ENCODE assay signal across 8 mouse cellular contexts in genomic region chr16:84703769-84704660, GRCm38 (mm10). TPM values are rescaled to one million over a fixed set of nuclear protein-coding genes. Genes with fewer than 3 reads are reported as not detected.
DNase-seq lines count a peak whose midpoint lies in the region; ATAC-seq and TF ChIP-seq lines count a peak whose summit lies in the region.

No protein-coding gene starts in this region.

- H3K27me3 ChIP-seq in thymus, adult 2 months (ENCODE audit: control insufficient read depth, insufficient read depth, low read length): no peaks in the 10 kb centered on the region
- peaks cover 18% of the 10 kb centered on the region for H3K27me3 ChIP-seq in liver, embryonic 11.5 days (replicated peaks; ENCODE audit: control insufficient read depth, insufficient read depth, low read length)
- no peaks in the 10 kb centered on the region for H3K27me3 ChIP-seq in stomach, postnatal 0 days (ENCODE audit: control insufficient read depth, insufficient read depth, low read length)

- WGBS in thymus, adult 2 months: 65% methylated on average over 13 of the region's 13 CpGs
- 62% methylated on average over 13 of the region's 13 CpGs for WGBS in liver, embryonic 11.5 days
- 59% methylated on average over 13 of the region's 13 CpGs for WGBS in stomach, postnatal 0 days

- peak overlapping the region; percentile 77 for H3K27ac ChIP-seq in gastrocnemius, adult 2 months
- H3K27ac ChIP-seq in thymus, adult 2 months (ENCODE audit: control insufficient read depth, insufficient read depth, low read length): no peak overlapping the region
- H3K27ac ChIP-seq in liver, embryonic 11.5 days (ENCODE audit: low read depth, low read length): no peak overlapping the region
- no peak overlapping the region for H3K27ac ChIP-seq in stomach, postnatal 0 days (replicated peaks)

- no peak overlapping the region for H3K9ac ChIP-seq in liver, embryonic 11.5 days (ENCODE audit: low read depth, low read length)
- peak overlapping the region; percentile 64; the same call in 1 of the 2 replicates for H3K9ac ChIP-seq in stomach, postnatal 0 days (ENCODE audit: low read length)

- no peaks in the 10 kb centered on the region for H3K9me3 ChIP-seq in liver, embryonic 11.5 days (ENCODE audit: control insufficient read depth, low read length)
- no peaks in the 10 kb centered on the region for H3K9me3 ChIP-seq in stomach, postnatal 0 days (ENCODE audit: control insufficient read depth, low read length)

- DNase-seq in gastrocnemius, adult 2 months: no peak
- DNase-seq in gastrocnemius, postnatal 4 days (ENCODE audit: low spot score in 2 of 2): no peak
- no peak for DNase-seq in thymus, adult 2 months
- no peak for DNase-seq in thymus, postnatal 10 days (ENCODE audit: low spot score in 2 of 2)
- no peak for DNase-seq in liver, embryonic 11.5 days (ENCODE audit: low spot score)
- no peak for DNase-seq in stomach, postnatal 0 days (ENCODE audit: low spot score)
- no peak for DNase-seq in urinary bladder, adult 2 months (ENCODE audit: low spot score)
- no peak for DNase-seq in gastrocnemius, postnatal 14 days

- no peak for TF ChIP-seq CTCF in gastrocnemius, adult 2 months (IDR thresholded peaks at IDR 0.05)
- TF ChIP-seq CTCF in thymus, adult 2 months (IDR thresholded peaks at IDR 0.05; ENCODE audit: borderline replicate concordance, control insufficient read depth, extremely low read depth, insufficient read depth, low read length, poor library complexity): no peak
- no peak for TF ChIP-seq CTCF in stomach, postnatal 0 days (IDR thresholded peaks at IDR 0.05; ENCODE audit: low read depth)

- H3K4me3 ChIP-seq in gastrocnemius, adult 2 months: peak overlapping the region; percentile 87
- peak overlapping the region; percentile 73; the same call in 1 of the 2 replicates for H3K4me3 ChIP-seq in thymus, adult 2 months (ENCODE audit: control insufficient read depth, insufficient read depth, low read length)
- H3K4me3 ChIP-seq in liver, embryonic 11.5 days (ENCODE audit: low read depth, low read length): peak overlapping the region; percentile 61; the same call in 1 of the 2 replicates
- peak overlapping the region; percentile 64 for H3K4me3 ChIP-seq in stomach, postnatal 0 days (ENCODE audit: low read depth, low read length)

- TF ChIP-seq EP300 in stomach, postnatal 0 days (optimal IDR thresholded peaks at IDR 0.05): no peak

- intact Hi-C loops in gastrocnemius, adult 2 months (cut with DNase I): no loop called here
- intact Hi-C loops in gastrocnemius, postnatal 14 days (cut with DNase I; ENCODE audit: low total_unique reads): no loop called here

- no peak for TF ChIP-seq POLR2A in thymus, adult 2 months (IDR thresholded peaks at IDR 0.05; ENCODE audit: control insufficient read depth, extremely low read depth, insufficient read depth, low read length, poor library complexity)

- peaks cover 3% of the 10 kb centered on the region; the same call in 1 of the 2 replicates for H3K4me1 ChIP-seq in thymus, adult 2 months (replicated peaks; ENCODE audit: control insufficient read depth, insufficient read depth, low read length)
- no peaks in the 10 kb centered on the region for H3K4me1 ChIP-seq in liver, embryonic 11.5 days (replicated peaks; ENCODE audit: control insufficient read depth, insufficient read depth, low read length)
- no peaks in the 10 kb centered on the region for H3K4me1 ChIP-seq in stomach, postnatal 0 days (replicated peaks; ENCODE audit: control insufficient read depth, insufficient read depth)

- H3K36me3 ChIP-seq in thymus, adult 2 months (ENCODE audit: control insufficient read depth, insufficient read depth, low read length): no peaks in the 10 kb centered on the region
- H3K36me3 ChIP-seq in liver, embryonic 11.5 days (ENCODE audit: control insufficient read depth, insufficient read depth, low read length): no peaks in the 10 kb centered on the region
- H3K36me3 ChIP-seq in stomach, postnatal 0 days (ENCODE audit: control insufficient read depth, insufficient read depth, low read length): no peaks in the 10 kb centered on the region

- peak overlapping the region; percentile 94 for H3K4me2 ChIP-seq in liver, embryonic 11.5 days
- peak overlapping the region; percentile 98 for H3K4me2 ChIP-seq in stomach, postnatal 0 days (replicated peaks; ENCODE audit: low read depth)

- no peak for ATAC-seq in liver, embryonic 11.5 days (replicated peaks; ENCODE audit: low FRiP score)
- no peak for ATAC-seq in stomach, postnatal 0 days (ENCODE audit: low FRiP score, low TSS enrichment)

RNA-seq across cellular contexts. Expression of gene Mrpl39, which starts 31.5 kb away (rescaled TPM):
- 10 to 100 TPM; 13.4 to 19.5 TPM for total RNA-seq in gastrocnemius, adult 2 months (2021)
- total RNA-seq in gastrocnemius, postnatal 4 days (2021): 10 to 100 TPM; 26.7 to 30.2 TPM
- 12.3 and 15.1 TPM in 2 replicates for polyA plus RNA-seq in thymus, adult 2 months (2012; rRNA removed)
- polyA plus RNA-seq in liver, embryonic 11.5 days (2014; fragmentation: Nextera tagmentation; extraction: Ambion mirVana): 49.3 and 50.3 TPM in 2 replicates
- polyA plus RNA-seq in stomach, postnatal 0 days (2015; fragmentation: Nextera tagmentation; extraction: Ambion mirVana): 30.2 and 31.2 TPM in 2 replicates
- polyA plus RNA-seq in urinary bladder, adult 2 months (2012; rRNA removed): 22.1 and 24.4 TPM in 2 replicates
- 10 to 100 TPM; 18.4 to 20.8 TPM for total RNA-seq in gastrocnemius, postnatal 14 days (2021)
